Mouse (Mus musculus): ENCODE results near the gene Gzmm.

DNA sequence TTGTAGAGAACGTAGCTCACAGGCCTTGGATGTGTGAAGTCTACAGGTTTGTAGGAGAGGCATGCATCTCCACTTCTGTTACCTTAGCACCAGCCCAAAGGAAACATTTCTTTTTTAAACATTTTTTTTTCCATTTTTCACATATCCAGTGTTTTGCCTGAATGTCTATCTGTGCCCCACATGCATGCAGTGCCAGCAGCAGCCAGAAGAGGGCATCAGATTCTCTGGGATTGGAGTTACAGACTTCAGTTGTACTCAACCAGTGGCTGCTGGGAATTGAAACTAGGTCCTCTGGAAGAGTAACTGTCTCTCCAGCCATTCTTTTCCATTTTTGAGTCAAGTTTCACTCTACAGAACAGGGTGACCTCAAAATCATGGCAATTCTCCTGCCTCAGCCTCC lies 43.7 kb downstream of the Gzmm start:
- TF ChIP-seq TCF3 (IDR thresholded peaks at IDR 0.05; ENCODE audit: insufficient read length, low read depth) (no peak), MYOD1 (IDR thresholded peaks at IDR 0.05; ENCODE audit: control insufficient read depth in 1 of 3, insufficient read length in 2 of 3, low read depth in 2 of 3) (no peak), E2F4 (IDR thresholded peaks at IDR 0.05; ENCODE audit: insufficient read depth) (no peak), POLR2A (IDR thresholded peaks at IDR 0.05; ENCODE audit: insufficient read length, low read depth) (no peak), SRF (IDR thresholded peaks at IDR 0.05; ENCODE audit: control insufficient read depth, insufficient read length, low read depth) (no peak)

Measured in myocyte (in vitro differentiated cells).